Mouse (Mus musculus) cerebellum, adult 2 months (tissue): ENCODE measurements around the gene Zfp804a.

Experiments used
- CTCF ChIP-seq: fragments of 200-500 bp; IDR thresholded peaks from 2 replicates; pipeline ENCODE4 v1.5.1; 2011; ENCODE audit warnings: low read depth, mild to moderate bottlenecking, control low read depth, low read length, moderate library complexity, borderline replicate concordance; ENCODE audit not compliant: insufficient read depth
- POLR2A ChIP-seq: fragments of 200-500 bp; IDR thresholded peaks from 2 replicates; pipeline ENCODE4 v1.6.1; 2011; ENCODE audit warnings: low read length, control low read depth, borderline replicate concordance; ENCODE audit not compliant: insufficient read depth

- no peak for TF ChIP-seq CTCF
- no peak for TF ChIP-seq POLR2A
Observed at GRCm38 (mm10) chr2:82246902-82247522, 194.0 kb downstream of the Zfp804a start.
